Mouse (Mus musculus) limb, embryonic 14.5 days (tissue): Measurements from ENCODE around the gene Bag6. TPM values are rescaled to one million over a fixed set of nuclear protein-coding genes. Genes with fewer than 3 reads are reported as not detected.

Experiments used
- ATAC-seq: fragments of 200-750 bp; cut with Nextera tagmentation; 2 replicates; pipeline ENCODE4 v1.8.0; 2017; ENCODE audit warnings: low read depth, moderate number of reproducible peaks, moderate TSS enrichment; ENCODE audit not compliant: low FRiP score
- DNase-seq: peaks from one replicate; pipeline ENCODE4 v3.0.0-alpha.2; 2015; ENCODE audit warnings: low spot score
- H3K27ac ChIP-seq: fragments of 300-500 bp; sonication (generic); replicated peaks from 2 replicates; pipeline ENCODE4 v1.5.1; 2014; ENCODE audit warnings: low read depth, mild to moderate bottlenecking, low read length, moderate library complexity, mixed read lengths
- H3K27me3 ChIP-seq: fragments of 300-500 bp; sonication (generic); 2 replicates; pipeline ENCODE4 v1.6.1; 2014; ENCODE audit warnings: low read length, mixed read lengths; ENCODE audit not compliant: control insufficient read depth, insufficient read depth
- H3K36me3 ChIP-seq: fragments of 300-500 bp; sonication (generic); 2 replicates; pipeline ENCODE4 v1.6.1; 2014; ENCODE audit warnings: mild to moderate bottlenecking, low read length, moderate library complexity, mixed read lengths; ENCODE audit not compliant: control insufficient read depth, insufficient read depth
- H3K4me1 ChIP-seq: fragments of 300-500 bp; sonication (generic); 2 replicates; pipeline ENCODE4 v1.6.1; 2014; ENCODE audit warnings: antibody characterized with exemption, low read length, mixed read lengths; ENCODE audit not compliant: control insufficient read depth, insufficient read depth
- H3K4me2 ChIP-seq: fragments of 300-500 bp; sonication (generic); replicated peaks from 2 replicates; pipeline ENCODE4 v1.6.1; 2014; ENCODE audit warnings: low read depth, mild to moderate bottlenecking, low read length, moderate library complexity; ENCODE audit not compliant: severe bottlenecking
- H3K4me3 ChIP-seq: fragments of 300-500 bp; sonication (generic); replicated peaks from 2 replicates; pipeline ENCODE4 v1.5.1; 2014; ENCODE audit warnings: low read length
- H3K9ac ChIP-seq: fragments of 300-500 bp; sonication (generic); 2 replicates; pipeline ENCODE4 v1.6.1; 2014; ENCODE audit warnings: mild to moderate bottlenecking, low read depth, low read length, moderate library complexity; ENCODE audit not compliant: severe bottlenecking
- H3K9me3 ChIP-seq: fragments of 300-500 bp; sonication (generic); 2 replicates; pipeline ENCODE4 v1.6.1; 2016; ENCODE audit warnings: low read length; ENCODE audit not compliant: control insufficient read depth
- POLR2A ChIP-seq: fragments of 200-500 bp; IDR thresholded peaks from 2 replicates; pipeline ENCODE4 v1.8.0; 2012; ENCODE audit warnings: inconsistent platforms, mild to moderate bottlenecking, moderate library complexity, borderline replicate concordance; ENCODE audit not compliant: insufficient read depth, insufficient read length; ENCODE audit errors: extremely low read depth
- WGBS: fragments of 180-500 bp; shearing (Covaris S2); extraction: QIAGEN DNeasy Blood & Tissue Kit; methylation state at CpG from one replicate; pipeline ENCODE4 v1.1.7; 2014; 5-methylcytosine and 5-hydroxymethylcytosine counted together
- polyA plus RNA-seq, 2 experiments: library from polyadenylated mRNA; depleted of rRNA in 1 of 2; stranded (reverse) in 1 of 2; unstranded in 1 of 2; fragments of >200 nt; fragmentation: Nextera tagmentation in 1 of 2; extraction: Ambion mirVana in 1 of 2; gene quantifications; 2 replicates each; pipeline versions ENCODE4 v1.2.1 to v1.2.3; 2012 to 2014

Bag6 gene
- polyA plus RNA-seq, 2 experiments, result 76.2 to 265 TPM

- no peak overlapping the region for H3K4me3 ChIP-seq
- no peak for TF ChIP-seq POLR2A
- no peak overlapping the region for H3K4me2 ChIP-seq
- H3K27ac ChIP-seq, result no peak overlapping the region
- H3K27me3 ChIP-seq, result no peaks in the 10 kb centered on the region
- no peaks in the 10 kb centered on the region for H3K36me3 ChIP-seq
- ATAC-seq, result no peak
- no peak overlapping the region for H3K9ac ChIP-seq
- no peaks in the 10 kb centered on the region for H3K9me3 ChIP-seq
- WGBS, result 14% methylated on average over 4 of the region's 4 CpGs
- DNase-seq, result peak; percentile 75
- H3K4me1 ChIP-seq, result peaks cover 8% of the 10 kb centered on the region
Measured at GRCm38 (mm10) chr17:35168541-35169207, 33.7 kb downstream of the Bag6 start.

GRCm38 (mm10) chr17:35172445-35173234, 37.7 kb downstream of the Bag6 start:
- ATAC-seq, result no peak
- Histone ChIP-seq H3K27me3 (no peaks in the 10 kb centered on the region), H3K36me3 (no peaks in the 10 kb centered on the region), H3K9me3 (no peaks in the 10 kb centered on the region), H3K4me3 (no peak overlapping the region), H3K9ac (no peak overlapping the region), H3K27ac (no peak overlapping the region), H3K4me2 (no peak overlapping the region), H3K4me1 (0 out of 2 replicates have a peak, but pooled peaks cover 3% of the 10 kb centered on the region)
- 75% methylated on average over 11 of the region's 11 CpGs for WGBS
- no peak for DNase-seq
- no peak for TF ChIP-seq POLR2A

GRCm38 (mm10) chr17:35173329-35173728, 38.4 kb downstream of the Bag6 start:
- Histone ChIP-seq H3K27me3 (no peaks in the 10 kb centered on the region), H3K27ac (no peak overlapping the region; the same call in 1 of the 2 replicates), H3K4me3 (no peak overlapping the region), H3K4me1 (0 out of 2 replicates have a peak, but pooled peaks cover 3% of the 10 kb centered on the region), H3K36me3 (no peaks in the 10 kb centered on the region), H3K9ac (no peak overlapping the region), H3K9me3 (no peaks in the 10 kb centered on the region), H3K4me2 (no peak overlapping the region)
- DNase-seq, result no peak
- WGBS, result 61% methylated on average over 3 of the region's 3 CpGs
- ATAC-seq, result no peak
- no peak for TF ChIP-seq POLR2A

- H3K4me1 ChIP-seq, result 0 out of 2 replicates have a peak, but pooled peaks cover 3% of the 10 kb centered on the region
- 37% methylated on average over 8 of the region's 8 CpGs for WGBS
- no peaks in the 10 kb centered on the region for H3K27me3 ChIP-seq
- H3K9ac ChIP-seq, result no peak overlapping the region
- no peak overlapping the region for H3K27ac ChIP-seq
- H3K36me3 ChIP-seq, result no peaks in the 10 kb centered on the region
- ATAC-seq (no peak), DNase-seq (no peak)
- no peak overlapping the region for H3K4me2 ChIP-seq
- H3K9me3 ChIP-seq, result no peaks in the 10 kb centered on the region
- H3K4me3 ChIP-seq, result no peak overlapping the region
- no peak for TF ChIP-seq POLR2A
Measured at GRCm38 (mm10) chr17:35174201-35174977, 39.4 kb downstream of the Bag6 start.

GRCm38 (mm10) chr17:35175382-35175781, 40.4 kb downstream of the Bag6 start:
- Histone ChIP-seq H3K9me3 (no peaks in the 10 kb centered on the region), H3K36me3 (no peaks in the 10 kb centered on the region)
- TF ChIP-seq POLR2A, result no peak

More at GRCm38 (mm10) chr17:35175382-35175781, 40.4 kb downstream of the Bag6 start:
- no peak overlapping the region for H3K4me2 ChIP-seq
- H3K27ac ChIP-seq, result no peak overlapping the region
- H3K9ac ChIP-seq, result no peak overlapping the region
- 0 out of 2 replicates have a peak, but pooled peaks cover 3% of the 10 kb centered on the region for H3K4me1 ChIP-seq
- H3K27me3 ChIP-seq, result no peaks in the 10 kb centered on the region
- ATAC-seq (no peak), DNase-seq (no peak)
- no peak overlapping the region for H3K4me3 ChIP-seq
- 76% methylated on average over 6 of the region's 6 CpGs for WGBS
